Mouse (Mus musculus): ENCODE results near the gene Ccdc110. TPM values are rescaled to one million over a fixed set of nuclear protein-coding genes. Genes with fewer than 3 reads are reported as not detected.

Gene Ccdc110
- total RNA-seq (2021): not detected

DNA sequence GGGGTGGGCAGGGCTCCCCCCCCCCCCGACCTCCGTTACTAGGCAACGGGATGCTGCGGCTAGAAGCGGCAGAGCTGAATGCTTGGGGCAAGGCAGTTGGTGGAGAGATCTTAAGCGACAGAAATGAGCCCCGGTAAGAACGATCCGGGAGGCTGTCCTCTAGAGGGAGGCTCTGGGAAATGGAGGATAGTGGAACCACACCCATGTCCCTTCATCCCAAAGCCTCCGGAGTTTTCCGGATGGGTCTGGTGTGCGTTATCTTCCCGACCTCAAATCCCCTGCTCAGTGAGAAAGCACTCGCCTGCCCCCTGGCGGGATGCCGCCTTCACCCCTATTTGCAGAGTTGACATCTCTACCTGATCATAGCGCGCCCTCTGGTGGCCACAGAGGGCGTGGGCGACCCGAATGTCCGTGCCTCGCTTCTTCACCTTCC is at the start of gene Ccdc110:
Ccdc110 (plus strand) TSS at position 38 of the 433 bp plus-strand sequence.
- DNase-seq: peak; percentile 99

DNA sequence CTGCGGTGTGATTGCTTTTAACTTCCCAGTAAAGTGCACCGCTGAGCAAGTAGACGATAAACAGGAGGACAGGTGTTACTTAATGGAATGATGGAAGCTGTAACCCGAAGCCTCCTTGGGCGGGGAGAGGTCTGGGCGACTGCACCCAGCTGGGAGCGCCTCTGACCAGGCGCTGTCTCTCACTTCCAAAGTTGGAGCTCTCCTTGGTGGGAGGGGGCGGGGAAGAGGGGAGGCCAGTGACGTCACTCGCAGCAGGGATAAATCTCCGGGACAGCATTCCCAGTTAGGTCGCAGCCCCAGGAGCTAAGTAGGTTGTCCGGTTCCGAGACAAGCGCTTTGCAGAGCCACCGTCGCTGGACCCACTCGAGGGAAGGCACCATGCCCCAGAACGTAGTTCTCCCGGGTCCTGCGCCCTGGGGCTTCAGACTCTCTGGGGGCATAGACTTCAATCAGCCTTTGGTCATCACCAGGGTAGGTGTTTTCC is 49.2 kb upstream of the Ccdc110 start, which contains the start of gene Pdlim3:
Pdlim3 (plus strand) TSS at position 260 of the 484 bp plus-strand sequence.
- DNase-seq: peak; percentile 82

DNA sequence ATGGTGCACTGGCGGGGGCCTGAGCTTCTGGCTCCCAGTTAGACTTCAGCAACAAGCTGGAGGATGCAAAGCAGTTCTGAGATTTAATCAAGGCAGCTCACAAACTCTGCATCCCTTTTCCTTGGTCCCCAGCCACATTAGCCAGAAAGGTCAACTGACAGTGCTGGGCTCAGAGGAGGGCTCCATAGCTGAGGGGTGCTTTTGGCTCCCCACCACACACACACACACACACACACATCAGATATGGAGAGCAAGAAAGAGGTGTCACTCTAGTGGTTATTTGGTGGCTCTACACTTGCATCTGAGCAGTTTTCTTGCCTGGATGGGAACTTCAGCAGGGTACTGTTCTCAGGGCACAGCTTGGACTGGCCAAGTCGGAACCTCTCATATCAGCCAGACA is 48.6 kb upstream of the Ccdc110 start:
- DNase-seq: peak; percentile 52

DNA sequence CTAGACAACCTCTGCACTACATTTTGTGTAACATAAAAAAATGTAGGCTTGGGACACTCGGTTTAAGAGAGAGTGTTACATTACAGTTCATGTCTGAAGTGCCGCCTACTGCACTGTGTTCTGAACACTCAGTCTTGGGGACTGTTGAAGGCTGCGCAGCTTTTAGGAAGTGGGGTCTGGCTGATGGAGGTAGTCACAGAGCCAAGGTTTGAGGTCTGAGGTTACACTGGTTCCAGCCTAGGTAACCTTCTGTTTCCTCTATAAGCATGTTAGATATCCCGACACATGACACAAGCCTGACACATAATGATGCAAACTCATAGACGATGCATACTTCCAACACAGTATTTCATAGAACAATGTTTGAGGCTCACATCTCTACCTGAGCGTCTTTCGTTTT is 44.7 kb upstream of the Ccdc110 start:
- no peak for DNase-seq

DNA sequence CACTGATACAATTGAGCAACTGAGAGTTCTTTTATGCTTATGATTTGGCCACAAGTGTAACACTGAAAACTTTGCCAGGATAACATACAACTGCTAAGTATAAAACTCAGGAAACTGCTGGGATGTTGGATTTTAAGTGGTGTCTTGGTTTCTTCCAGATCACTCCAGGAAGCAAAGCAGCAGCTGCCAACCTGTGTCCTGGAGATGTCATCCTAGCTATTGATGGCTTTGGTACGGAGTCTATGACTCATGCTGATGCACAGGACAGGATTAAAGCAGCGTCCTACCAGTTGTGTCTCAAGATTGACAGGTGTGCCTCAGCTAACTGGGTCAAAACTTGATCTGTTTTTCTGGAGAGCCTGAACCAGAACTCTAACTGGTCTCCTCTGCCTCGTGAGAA is 37.8 kb upstream of the Ccdc110 start:
- no peak for DNase-seq

DNA sequence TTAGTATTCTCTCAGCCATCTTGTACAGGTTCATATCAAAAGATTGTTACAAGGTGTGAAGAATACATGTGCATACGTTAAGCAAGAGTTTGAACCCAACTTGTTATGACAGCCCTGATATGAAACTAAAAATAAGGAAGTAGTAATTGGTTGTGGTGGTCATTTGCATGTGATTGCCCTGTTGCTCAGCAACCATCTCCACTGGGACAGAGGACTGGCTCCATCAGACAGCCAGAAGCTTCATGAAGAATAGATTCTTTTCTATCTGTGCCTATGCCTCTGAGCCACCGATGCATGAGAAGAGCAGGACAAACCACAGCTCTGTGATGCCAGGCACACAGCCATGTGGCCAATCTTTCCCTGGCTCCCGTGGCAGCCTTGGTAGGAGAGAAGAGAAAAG is 34.6 kb upstream of the Ccdc110 start:
- DNase-seq: no peak

DNA sequence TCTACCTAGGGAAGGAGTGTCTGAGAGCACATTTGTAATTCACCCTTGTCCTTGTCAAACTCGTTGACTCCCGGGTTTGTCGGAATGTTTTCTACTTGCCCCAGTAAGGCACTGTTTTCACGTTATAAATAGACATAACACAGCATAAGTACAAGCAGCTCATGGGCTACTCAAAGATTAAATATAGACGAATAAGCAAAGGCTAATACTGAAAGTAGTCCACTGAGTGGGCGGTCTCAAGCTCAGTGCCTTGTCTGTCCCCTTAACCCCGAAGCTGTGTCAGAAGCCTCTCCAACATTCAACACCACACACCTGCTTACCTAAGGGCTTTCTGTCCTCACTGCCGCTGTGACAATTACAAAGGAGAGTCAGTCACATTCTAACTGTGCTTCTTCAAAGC is 32.8 kb upstream of the Ccdc110 start:
- no peak for DNase-seq

DNA sequence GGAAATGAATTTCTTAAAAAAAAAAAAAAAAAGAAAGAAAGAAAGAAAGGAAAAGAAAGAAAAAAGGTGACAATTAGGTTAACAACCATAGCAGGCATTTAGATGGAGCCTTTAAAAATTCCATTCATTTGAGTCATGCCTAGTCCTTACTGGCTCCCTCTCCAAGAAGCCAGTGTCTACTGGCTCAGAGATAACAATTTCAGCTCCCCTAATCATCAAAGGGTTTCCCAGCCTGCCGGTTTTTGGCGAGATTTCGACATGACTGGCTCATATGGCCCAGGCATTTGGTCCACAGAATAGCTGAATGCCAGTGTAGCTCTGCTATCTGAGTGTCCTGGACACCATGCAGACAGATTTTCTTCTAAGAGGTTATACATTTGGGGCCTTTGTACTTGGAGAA is 30.8 kb upstream of the Ccdc110 start:
- peak; percentile 45 for DNase-seq

DNA sequence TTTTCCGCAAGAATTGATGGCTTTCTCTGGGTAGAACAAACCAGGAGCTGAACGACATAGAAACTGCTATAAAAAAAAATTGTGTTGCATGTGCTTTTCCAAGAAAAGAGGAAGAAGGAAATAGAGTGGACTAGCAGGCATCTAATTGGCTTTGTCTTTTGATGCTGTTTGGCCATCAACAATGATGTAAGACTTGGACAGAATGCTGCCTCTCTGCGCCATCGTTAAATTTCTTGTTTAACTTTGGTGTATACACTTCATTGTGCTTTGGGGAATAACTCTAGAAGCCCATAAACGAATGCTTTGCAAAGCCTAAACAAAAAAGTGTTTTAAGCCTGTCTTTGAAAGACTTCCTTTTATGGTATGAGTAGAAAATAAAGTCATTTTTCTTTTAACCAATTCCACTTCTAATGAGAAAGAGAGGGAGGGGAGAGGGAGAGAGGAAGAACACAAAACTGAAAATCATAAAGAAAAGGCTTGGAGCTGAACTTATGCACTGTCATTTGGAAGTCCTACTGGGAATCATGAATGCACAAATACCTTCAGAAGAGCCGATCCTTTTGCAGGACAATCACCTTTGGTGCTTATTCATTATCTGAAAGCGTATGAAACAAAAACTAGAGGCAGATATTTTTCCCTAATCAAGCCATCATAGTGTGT is 28.7 kb upstream of the Ccdc110 start:
- no peak for DNase-seq

DNA sequence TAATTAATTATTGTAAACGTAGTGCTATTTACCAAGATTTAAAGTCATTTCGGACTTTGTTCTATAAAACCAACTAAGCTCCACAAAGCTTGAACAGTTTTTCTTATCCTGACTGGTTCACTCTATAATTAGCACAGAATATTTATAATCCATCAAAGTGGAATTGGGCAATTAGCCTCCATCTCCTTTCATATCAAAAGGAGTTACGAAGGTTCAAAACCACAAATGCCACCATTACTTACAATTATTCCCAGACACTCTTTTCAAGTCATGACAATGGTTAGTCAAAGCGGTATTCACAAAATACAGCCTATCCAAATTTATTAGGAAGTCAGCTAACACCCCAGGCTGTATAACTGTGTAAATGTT is 28.2 kb upstream of the Ccdc110 start:
- no peak for DNase-seq

DNA sequence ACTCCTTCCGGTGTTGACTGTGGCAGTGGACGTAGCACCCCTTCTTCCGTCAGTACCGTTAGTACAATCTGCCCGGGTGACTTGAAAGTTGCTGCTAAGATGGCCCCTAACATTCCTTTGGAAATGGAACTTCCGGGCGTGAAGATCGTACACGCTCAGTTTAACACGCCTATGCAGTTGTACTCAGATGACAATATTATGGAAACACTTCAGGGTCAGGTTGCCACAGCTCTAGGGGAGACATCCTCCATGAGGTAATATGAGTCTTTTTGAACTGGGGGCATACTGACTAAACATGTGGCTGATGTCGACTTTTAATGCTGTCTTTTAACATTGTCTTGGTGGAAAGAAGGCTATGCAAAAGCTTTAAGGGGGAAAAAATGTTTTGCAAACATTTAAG is 20.7 kb upstream of the Ccdc110 start:
- no peak for DNase-seq

DNA sequence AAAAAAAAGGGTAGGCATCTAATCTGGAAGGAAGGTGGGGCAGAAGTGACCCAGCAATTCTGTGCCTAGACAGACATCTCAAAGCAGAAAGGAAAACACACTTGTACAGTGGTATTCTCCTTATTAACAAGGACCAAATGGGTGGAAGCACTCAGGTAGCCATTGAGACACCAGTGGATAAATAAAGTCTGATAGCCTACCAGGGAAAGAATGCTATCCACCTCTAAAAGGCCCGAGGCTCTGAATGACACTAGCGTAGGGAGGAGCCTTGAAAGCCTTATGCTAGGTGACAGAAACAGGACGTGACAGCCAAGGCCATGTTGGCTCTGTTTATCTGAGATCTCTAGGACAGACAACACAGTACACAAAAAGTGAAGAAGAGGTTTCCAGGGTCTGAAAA is 17.9 kb upstream of the Ccdc110 start:
- no peak for DNase-seq

DNA sequence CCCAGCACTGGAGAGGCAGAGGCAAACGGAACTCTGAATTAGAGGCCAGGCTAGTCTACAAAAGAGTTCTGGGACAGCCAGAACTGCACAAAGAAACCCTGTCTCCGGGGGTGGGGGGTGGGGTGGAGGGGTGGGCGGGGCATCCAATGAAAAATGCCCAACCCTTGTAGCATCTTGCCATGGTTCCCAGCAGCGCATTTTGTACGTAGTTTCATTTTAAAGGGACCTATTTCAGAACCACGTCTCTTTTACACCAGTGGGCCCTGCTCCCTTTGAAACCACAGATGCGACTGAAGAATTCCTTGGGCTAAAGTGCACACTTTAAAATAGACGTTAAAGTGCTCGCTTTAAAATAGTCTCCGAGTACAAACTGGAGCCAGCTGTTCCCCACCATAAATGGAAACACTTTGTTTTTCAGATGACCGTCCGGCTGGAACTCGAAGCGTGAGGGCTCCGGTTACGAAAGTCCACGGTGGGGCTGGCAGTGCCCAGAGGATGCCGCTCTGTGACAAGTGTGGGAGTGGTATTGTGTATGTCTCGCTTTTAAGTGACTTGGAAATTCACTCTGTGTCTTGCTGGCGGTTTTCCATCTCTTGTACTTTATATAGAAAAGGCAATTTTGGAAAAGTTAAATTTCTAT is 17.3 kb upstream of the Ccdc110 start:
- DNase-seq: peak; percentile 43

DNA sequence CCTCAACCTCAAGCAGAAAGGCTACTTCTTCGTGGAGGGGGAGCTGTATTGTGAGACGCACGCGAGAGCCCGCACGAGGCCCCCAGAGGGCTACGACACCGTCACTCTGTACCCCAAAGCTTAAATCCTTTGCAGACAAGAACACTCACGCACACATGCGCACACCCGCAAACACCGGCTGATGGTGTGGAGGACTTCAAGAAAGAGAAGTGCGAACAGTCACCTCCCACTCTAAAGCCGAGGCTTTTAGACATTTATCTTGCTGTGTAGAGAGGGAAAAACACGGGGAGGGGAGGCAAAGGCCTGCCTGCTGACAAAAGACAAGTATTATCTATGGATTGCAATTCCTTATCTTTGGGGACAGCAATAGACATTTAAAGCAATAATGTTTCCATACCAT is 15.5 kb upstream of the Ccdc110 start:
- DNase-seq: no peak

DNA sequence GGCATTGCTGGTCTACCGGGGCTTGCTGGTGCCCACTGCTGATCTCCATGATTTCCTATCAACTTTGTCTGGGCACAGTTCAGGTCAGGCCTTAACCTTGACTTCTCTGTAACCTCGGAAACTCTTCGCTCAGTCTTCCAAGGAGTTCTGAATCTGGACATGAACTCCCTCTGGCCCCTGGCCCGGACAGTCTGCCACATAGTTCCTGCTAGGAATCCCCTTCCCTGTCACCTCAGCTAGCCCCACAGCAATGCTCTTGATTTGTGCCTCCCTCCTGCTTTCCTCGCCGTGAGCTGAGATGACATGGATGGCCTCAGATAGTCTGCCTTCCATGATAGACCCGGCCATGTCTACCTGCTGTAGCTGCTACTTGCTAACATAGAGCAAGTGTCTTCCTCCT is 14.0 kb upstream of the Ccdc110 start:
- DNase-seq: peak; percentile 2

DNA sequence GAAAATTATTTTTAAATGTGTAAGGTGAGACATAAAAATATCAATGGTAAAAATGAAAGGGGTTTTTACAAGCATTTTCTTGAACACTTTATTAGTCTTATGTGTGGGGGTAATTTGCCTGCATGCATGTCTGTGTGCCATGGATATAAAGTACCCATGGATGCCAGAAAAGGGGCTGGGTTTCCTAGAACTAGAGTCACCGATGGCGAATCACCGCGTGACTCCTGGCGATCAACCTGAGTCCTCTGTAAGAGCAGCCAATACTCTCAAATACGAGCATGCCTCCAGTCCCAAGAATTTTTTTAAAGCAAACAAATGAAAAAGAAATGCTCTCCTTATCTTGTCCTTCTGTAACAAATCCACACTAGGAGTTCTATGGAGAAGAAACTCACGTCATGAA is 12.3 kb upstream of the Ccdc110 start:
- DNase-seq: peak; percentile 4

DNA sequence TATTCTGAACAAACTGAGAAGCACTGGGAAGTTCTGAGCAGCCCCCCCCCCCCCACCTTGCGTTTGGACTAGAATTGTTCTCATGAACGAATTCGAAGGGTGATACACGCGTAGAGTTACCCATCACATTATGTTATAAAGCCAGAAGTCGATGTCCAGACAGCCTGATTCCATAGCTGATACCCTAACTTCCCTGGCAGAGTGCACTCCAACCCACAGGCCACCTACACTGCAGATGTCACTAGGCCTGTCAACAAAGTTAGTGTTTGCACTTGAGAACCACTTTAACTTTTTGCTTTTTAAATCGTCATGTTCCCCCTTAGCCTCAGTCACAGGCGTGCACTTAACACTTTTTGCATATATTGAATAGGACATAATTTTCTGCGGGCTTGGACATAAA is 2.6 kb downstream of the Ccdc110 start:
- DNase-seq: no peak

DNA sequence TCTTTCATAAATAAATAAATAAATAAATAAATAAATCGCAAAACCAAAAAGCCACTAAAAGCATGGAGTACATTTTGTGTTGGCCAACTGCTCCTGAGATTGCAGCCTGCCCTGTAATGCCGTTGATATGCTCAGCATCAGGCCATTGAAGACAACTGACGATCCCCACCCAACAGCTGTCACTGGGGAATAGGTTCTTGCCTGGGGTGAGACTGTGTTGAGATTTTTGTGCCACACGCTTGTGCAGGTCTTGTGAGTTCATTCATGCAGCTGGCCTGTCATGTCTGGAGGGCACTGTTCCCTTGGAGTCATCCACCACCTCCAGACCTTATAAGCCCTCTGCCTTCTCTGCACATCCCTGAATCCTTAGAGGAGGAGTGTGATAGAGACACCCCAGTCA is 11.9 kb downstream of the Ccdc110 start:
- DNase-seq: no peak

DNA sequence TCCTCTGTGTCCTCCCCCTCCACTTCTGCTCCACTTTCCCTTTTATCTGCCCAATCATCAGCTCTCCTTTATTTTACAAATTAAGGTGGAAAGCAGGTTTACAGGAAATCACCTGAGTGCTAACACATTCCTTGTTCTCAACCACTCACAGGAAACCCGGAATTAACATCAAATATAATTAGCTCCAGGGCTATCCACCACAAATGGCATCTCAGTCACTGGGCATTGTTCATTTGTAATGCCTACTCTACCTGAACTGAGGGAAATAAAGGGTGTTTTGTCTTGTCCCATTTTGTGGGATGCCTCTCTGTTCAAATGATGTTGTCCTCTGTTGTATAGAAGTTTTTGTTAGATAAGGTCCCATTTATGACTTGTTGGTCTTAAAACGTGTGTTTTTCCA is 16.2 kb downstream of the Ccdc110 start:
- DNase-seq: no peak

DNA sequence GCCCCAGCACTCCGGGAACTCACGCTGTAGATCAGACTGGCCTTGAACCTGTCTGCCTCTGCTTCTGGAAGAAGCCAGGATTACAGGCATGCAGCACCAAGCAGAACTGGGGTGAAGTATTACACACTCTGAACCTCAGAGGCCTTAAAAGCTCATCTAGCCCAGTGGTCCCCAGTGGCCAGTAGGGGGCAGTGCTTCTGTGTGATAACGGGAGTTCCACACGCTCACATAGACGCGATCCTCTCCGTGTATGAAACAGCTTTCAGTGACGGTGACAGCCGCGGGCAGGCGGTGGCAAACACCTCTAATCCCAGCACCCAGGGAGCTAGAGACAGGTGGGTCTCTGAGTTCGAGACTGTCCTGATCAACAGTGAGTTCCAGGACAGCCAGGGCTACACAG is 36.5 kb downstream of the Ccdc110 start:
- no peak for DNase-seq

DNA sequence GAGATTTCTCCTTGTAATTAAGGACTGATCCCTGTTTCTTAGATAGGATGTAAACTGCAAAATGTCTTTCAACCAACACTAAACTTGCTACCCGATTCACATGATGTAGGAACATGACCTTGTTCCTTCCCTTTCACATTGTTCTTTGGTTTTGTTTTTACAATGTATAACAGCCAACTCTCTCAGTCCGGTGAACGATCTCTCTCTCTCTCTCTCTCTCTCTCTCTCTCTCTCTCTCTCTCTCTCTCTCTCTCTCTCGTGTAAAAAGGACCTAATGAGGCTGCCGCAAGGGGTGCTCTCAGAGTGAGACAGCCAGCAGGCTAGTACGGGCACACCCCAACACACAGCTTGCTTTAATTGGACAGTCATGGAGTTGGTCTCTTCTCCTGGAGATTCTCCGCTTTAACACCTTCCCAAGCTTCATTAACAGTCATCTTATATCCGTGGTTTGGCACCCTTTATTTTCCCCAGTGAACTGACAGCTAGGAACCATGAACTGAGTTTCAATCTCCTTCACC is 39.6 kb downstream of the Ccdc110 start:
- DNase-seq: no peak

DNA sequence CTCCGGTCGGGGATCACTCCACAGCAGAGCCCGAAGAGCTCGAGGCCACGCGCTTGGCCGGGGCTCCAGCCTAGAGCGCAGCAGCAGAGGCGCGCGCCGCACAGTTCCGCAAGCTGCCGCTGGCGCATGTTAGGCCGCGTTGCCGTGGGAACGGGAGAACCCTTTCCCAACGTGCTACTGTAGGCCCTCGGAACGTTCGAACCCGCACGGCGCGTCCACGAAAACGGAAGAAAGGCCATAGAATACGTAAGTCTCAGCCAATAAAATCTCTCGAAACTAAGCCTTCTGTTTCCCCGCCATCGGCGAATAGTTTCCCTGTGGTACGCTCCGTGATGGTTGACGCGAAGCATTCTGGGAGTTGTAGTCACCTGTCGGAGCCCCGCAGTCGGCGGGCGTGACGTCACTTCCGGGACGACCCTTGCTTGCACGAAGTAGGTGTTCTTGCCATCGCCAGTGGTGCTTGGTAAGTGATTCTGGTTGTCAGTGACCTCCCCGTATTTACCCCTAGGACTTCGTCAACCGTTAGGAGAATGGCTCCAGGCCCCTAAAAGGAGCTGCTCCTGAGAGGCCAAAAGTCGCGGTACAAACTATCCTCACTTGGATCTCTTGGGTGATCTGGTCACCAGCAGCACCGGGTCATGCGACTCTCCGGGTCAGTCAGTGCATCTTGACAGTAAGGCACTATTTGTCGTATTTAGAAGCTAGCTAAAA is 40.9 kb downstream of the Ccdc110 start, which contains the start of the genes 1700029J07Rik and Ufsp2:
1700029J07Rik (minus strand) TSS at position 127 of the 711 bp plus-strand sequence.
Ufsp2 (plus strand) TSS at position 403 of the 711 bp plus-strand sequence.
- peak; percentile 97 for DNase-seq

DNA sequence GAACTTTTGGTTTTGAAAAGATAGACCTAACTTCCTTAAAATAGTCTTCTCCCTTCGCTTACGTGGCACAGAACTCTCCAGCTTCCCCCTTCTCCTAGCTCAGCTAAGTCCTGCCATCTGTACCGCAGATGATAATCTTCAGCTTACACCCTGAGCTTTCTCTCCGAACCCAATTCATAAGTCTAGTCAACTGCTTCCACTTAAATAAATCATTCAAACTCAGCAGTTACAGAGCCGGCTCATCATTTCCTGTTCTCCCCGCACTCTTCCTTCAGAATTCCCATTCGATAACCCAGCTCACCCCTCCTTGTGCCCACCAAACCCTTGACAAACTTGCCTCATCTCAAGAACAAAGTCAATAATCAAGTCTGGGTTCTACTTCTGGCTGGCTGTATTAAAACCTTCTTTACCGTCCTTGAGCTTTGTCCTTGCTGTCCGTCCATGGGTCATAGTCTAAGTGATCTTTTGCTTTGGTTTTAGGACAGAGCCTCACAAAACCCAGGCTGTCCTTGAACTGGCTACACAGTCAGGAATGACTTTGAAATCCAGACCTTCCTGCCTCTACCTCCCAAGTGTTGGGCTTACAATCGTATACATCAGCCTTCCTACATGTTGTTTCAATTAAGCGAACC is 41.5 kb downstream of the Ccdc110 start:
- DNase-seq: peak; percentile 4

Measured in heart, postnatal 4 days (tissue).